Mouse (Mus musculus): ENCODE measurements around the gene Tom1l1.

Gene Tom1l1

DNA sequence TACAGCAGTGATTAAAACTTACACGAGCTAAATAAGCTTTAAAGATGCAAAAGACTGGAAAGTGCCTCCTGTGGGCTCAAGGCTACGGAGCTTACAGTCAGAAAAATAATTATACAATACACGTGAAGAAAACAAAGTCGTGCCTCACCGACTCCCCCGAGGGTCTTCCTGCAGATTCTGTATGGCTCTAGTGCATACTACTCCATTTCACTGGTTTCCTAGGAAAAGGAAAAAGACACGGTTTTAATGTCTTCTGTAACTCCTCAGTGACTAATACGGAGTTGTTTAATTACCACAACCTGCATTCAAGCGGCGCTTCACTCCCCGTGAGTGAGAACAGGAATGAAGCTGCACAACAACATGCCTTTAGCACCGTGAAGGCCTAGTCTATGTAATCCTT, 66.1 kb downstream of the Tom1l1 start:
- no peak for DNase-seq (ENCODE audit: low spot score in 2 of 2)

DNA sequence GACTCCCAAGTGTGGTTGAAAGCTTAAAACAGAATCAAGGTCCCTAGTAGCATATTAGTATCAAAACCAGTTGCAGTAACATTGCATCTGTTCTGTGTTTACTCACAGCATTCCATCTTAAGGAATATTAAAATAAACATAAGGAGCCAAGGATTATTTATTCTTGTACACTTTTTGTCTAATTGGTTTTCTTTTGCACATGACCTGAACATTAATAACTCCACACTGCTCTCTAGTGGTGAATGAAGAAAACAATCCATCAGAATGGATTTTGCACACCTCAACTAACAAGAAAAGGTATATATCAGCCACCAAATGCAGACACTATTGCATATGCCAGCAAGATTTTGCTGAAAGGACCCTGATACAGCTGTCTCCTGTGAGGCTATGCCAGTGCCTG, 71.7 kb downstream of the Tom1l1 start:
- no peak for DNase-seq (ENCODE audit: low spot score in 2 of 2)

DNA sequence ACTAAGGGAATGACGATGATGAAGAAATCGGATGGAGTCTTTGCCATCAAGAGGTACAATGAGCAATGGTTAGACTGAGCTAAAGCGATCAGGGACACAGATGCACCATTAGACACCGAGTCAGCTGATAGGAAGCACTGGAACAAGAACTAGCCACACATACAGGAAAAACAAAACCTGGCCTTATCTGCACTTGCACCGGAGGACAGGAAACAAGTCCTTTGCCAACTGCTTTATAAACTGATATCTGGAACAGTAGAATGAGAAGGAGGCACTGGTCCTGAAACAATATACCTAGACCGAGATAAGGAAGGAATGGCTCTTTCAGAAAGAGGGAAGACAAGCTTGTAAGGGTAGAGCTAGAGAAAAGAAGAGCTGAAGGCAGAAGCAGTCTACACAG, 73.4 kb downstream of the Tom1l1 start:
- DNase-seq (ENCODE audit: low spot score in 2 of 2), result no peak

DNA sequence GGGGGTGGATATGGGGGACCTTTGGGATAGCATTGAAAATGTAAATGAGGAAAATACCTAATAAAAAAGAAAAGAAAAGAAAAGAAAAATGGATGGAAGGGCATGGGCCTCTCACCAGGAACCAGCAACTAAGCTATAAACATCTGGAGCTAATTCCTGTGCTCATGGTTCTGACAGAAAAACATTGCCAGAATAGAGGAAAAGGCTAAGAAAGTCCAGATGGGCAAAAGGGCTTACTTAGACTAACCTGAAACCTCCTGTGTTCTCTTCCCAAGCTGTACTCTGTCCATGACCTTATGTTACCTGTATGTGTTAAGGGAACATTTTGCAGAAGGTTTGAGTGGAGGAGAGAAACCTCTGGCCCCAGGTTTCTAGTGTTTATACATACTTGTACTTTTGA, 76.0 kb downstream of the Tom1l1 start:
- no peak for DNase-seq (ENCODE audit: low spot score in 2 of 2)

DNA sequence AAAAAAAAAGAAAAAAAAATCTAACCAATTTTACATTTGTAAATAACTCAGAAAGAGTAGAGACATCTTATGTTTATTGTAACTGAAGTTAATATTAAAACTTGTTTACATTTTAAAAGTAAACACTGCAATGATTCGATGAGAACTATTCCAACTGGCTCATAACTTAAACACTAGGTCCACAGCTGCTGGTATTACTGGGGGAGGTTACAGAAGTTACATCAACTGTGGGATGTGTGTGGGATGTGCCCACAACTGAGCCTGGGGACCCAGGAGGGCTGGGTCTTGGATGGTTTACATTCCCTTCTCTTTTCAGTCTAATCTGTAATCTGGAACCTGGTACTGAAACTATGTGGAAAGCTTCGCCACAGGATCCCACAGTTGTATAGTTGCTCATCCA, 85.1 kb downstream of the Tom1l1 start:
- DNase-seq (ENCODE audit: low spot score in 2 of 2), result no peak

DNA sequence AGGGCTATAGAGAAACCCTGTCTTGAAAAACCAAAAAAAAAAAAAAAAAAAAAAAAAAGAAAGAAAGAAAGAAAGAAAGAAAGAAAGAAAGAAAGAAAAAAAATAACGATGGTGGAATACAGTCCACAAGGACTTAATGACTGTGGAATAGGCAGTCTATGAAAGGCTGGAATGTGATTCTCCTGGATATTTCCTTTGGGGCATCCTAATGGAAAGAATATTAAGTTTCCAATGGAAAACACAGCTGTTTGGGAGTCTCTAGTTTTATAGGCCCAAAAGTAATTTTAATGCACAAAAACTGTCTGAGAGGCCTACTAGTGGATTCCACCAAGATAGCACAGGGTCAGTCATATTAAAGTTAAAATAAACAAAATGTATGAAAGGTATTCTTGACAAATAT, 92.3 kb downstream of the Tom1l1 start:
- no peak for DNase-seq (ENCODE audit: low spot score in 2 of 2)

All from urinary bladder, postnatal 36 days (tissue).